Mouse (Mus musculus) thymus, postnatal 14 days (tissue): ENCODE results near the gene Hoxb3.

Experiments used
- DNase-seq: peaks from one replicate; pipeline ENCODE4 v3.0.0; 2021

Gene Hoxb3

GRCm38 (mm10) chr11:96289293-96289692 is 33.8 kb upstream of the Hoxb3 start:
- no peak for DNase-seq

- DNase-seq = no peak
Observed at GRCm38 (mm10) chr11:96289837-96290236, 33.3 kb upstream of the Hoxb3 start.

- DNase-seq = no peak
Observed at GRCm38 (mm10) chr11:96290705-96291355, 32.3 kb upstream of the Hoxb3 start.

DNA sequence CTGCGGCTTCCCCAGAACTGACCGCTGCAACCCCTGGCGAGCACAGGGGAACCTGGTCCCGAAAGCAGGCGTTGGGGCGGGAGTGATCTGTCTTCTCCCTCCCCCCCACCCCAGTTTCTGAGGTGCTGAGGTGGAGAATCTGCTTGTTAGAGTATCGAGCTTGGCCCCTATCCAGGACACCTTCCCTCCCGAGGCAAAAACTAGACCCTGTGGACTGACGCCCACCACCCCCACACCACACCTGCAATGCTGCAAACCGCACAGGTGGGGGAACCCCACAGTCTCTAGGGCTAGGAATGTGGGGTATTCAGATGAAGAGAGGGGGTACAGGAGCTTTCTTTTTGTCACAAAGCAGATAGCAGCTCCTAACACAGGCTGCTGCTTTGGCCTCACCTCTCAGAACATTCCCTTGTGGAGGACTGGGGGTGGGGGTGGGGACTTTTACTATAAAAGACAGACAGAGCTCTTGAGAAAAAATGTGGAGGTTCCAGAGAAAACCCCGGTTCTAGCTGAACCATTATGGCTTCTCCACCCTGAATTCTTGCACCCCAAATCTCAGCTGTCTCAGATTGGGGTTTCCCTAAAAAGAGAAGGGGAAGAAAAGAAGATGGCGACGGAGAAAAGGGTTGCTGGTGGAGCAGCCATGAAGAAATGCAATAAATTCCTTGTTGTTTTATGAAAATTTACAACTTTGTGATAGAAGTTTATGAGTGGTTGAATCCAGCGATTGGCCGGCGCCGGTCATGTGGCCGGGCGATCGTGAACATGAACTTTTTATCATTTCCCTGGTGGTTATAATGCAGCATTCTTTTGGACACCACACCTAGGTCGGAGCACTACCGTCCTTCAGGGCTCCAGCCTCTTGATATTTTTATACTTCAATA is 31.2 kb upstream of the Hoxb3 start, which contains the start of gene Hoxb6:
Gene Hoxb6, plus strand, starts transcription at position 796 of the 884 bp plus-strand sequence.
- no peak for DNase-seq

GRCm38 (mm10) chr11:96292565-96293301 is 30.4 kb upstream of the Hoxb3 start:
- no peak for DNase-seq

GRCm38 (mm10) chr11:96293302-96293921 is 29.7 kb upstream of the Hoxb3 start:
- DNase-seq = no peak

DNA sequence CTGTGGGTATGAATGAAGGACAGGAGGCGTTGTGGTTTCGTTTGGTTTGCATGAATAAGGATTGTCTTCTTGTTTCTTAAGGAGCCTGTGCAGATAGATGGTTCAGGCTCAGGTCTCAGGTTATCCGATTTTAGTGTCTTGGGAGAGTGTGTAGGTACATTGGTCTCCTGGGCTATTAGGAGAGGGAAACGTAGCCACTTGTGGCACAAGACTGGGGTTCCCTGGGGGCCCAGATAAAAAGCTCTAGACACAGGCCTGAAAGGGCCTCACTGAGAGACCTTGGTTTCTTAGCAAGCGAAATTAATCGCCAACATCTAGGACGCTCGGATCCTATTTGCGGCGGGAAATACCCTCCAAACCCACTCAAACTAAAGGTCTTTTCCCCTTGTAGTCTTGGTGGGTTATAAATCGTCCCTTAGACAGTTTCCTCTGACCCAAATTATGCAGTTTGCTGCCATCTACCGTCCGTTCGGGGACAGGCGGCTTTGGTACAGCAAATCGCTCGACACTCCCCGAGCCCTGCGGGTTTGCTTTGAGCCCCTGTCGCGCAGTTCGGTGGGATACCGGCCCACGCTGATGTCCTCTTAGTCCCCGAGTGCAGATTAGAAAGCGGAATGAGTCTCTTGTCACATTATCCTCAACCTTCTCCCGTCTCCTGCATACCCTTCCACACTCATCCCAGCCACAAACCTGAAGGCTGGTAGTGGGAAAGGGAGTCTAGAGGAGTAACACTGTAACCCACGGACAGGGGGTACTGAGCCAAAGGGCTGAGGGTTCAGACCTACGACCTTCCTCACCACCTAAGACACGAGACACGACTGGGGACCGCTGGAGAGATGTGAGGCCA is 28.7 kb upstream of the Hoxb3 start:
- DNase-seq = peak; percentile 81

- no peak for DNase-seq
Observed at GRCm38 (mm10) chr11:96295092-96295835, 27.9 kb upstream of the Hoxb3 start.

- no peak for DNase-seq
Observed at GRCm38 (mm10) chr11:96296997-96297396, 26.1 kb upstream of the Hoxb3 start.

DNA sequence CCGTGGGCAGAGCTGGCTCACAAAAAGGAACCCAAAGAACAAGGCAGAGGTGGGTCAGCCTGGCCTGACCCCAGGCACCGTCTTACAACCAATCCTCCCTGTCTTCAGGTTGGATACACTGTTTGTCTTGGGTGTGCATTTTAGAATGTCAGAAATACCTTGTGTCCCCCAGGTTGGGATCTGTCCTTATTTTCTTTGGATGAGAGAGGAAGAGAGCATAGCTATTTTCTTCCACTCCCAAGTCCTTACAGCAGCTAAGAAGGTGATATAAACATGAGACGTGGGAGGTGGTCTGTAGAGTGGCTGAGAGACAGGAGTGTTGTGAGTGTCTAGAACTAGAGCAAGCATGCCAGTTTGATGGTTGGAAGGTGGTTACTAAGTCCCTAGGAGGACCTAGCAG is 25.7 kb upstream of the Hoxb3 start:
- DNase-seq = no peak

- no peak for DNase-seq
Observed at GRCm38 (mm10) chr11:96297968-96298635, 25.0 kb upstream of the Hoxb3 start.

DNA sequence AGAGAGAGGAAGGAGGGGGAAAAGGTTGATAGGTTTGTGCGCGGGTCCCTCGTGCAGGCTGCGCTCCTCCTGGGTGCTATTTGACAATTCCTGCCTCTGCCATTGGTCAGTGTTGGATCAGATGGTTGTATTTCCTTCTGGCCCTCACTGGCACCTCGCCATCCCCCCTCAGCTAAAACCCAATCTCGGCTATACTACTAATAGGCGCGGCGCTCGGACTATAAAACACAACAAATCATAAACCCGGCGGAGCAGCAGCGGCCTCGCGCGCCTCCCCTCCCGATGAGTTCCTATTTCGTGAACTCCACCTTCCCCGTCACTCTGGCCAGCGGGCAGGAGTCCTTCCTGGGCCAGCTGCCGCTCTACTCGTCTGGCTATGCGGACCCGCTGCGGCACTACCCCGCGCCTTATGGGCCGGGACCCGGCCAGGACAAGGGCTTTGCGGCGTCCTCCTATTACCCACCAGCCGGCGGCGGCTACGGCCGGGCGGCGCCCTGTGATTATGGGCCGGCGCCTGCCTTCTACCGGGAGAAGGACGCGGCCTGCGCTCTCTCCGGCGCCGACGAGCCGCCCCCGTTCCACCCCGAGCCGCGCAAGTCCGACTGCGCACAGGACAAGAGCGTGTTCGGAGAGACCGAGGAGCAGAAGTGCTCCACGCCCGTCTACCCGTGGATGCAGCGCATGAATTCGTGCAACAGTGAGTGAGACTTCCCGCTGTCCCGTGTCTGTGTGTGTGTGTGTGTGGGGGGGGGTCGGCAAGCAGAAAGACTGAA is 24.0 kb upstream of the Hoxb3 start:
- DNase-seq = no peak

- DNase-seq = no peak
Observed at GRCm38 (mm10) chr11:96299781-96300180, 23.3 kb upstream of the Hoxb3 start.

DNA sequence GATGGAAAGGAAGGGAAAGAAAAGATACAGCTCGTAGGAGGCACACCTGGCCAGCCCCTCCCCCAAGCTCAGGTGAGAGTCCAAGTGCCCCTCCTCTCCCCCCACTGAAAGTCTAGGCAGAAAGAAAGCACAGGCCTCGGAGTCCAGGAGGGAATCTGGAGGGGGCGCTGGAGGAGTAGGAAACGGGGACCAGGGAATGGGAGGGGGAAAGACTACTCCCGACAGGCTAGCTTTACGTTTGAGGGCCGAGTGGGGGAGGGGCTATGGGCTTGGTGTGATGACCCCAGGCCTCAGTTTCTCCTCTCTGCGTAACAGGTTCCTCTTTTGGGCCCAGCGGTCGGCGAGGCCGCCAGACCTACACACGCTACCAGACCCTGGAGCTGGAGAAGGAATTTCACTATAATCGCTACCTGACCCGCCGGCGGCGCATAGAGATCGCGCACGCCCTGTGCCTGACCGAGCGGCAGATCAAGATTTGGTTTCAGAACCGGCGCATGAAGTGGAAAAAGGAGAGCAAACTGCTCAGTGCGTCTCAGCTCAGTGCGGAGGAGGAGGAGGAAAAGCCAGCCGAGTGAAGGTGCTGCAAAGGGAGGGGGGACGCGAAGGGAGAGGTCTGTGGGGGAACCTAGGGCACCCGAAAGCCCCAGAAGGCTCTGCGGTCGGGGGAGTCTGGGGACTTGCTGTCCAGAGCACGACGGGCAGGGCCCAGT is 22.6 kb upstream of the Hoxb3 start:
- no peak for DNase-seq

DNA sequence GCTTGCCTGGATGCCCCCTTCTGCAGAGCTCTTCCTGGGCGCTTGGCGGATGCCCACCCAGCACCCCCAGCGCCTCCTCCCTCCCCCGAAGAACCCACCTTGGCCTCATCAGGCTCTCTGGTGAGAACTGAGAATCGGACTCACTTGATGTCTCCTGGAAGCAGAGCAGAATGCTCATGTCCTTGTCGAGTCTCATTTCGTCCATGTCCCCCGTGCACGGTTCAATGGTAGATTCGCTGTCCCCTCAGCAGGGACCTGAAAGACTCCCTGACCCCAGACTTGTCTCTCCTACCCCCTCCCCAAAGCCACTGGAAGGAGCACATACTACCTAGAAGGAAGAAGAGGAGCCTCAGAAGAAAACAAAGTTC is 22.1 kb upstream of the Hoxb3 start:
- no peak for DNase-seq

- no peak for DNase-seq
Observed at GRCm38 (mm10) chr11:96301837-96302236, 21.3 kb upstream of the Hoxb3 start.

- no peak for DNase-seq
Observed at GRCm38 (mm10) chr11:96302381-96303150, 20.6 kb upstream of the Hoxb3 start.
